Mouse (Mus musculus): ENCODE results near the gene Slc30a10. TPM values are rescaled to one million over a fixed set of nuclear protein-coding genes. Genes with fewer than 3 reads are reported as not detected.

Gene Slc30a10
- polyA plus RNA-seq, 1 experiment from 2014 or later: 0.06 TPM

GRCm38 (mm10) chr1:185462889-185463288, 8.2 kb downstream of the Slc30a10 start:
- no peak overlapping the region for H3K27ac ChIP-seq
- WGBS: 78% methylated on average over 5 of the region's 5 CpGs
- peaks cover 6% of the 10 kb centered on the region; the same call in 1 of the 2 replicates for H3K27me3 ChIP-seq
- H3K9ac ChIP-seq: no peak overlapping the region
- H3K4me3 ChIP-seq: no peak overlapping the region
- H3K36me3 ChIP-seq: no peaks in the 10 kb centered on the region
- H3K4me1 ChIP-seq (replicated peaks): no peaks in the 10 kb centered on the region
- ATAC-seq (replicated peaks; ENCODE audit: insufficient number of reproducible peaks, insufficient read depth, low FRiP score, low read depth): no peak
- no peaks in the 10 kb centered on the region for H3K9me3 ChIP-seq (replicated peaks)
- no peak overlapping the region for H3K4me2 ChIP-seq

GRCm38 (mm10) chr1:185469551-185470021, 14.9 kb downstream of the Slc30a10 start:
- H3K4me3 ChIP-seq: no peak overlapping the region
- H3K27ac ChIP-seq: no peak overlapping the region
- 35% methylated on average over 8 of the region's 8 CpGs for WGBS
- H3K27me3 ChIP-seq: no peaks in the 10 kb centered on the region; the same call in 1 of the 2 replicates
- H3K9ac ChIP-seq: no peak overlapping the region
- no peak for ATAC-seq (replicated peaks; ENCODE audit: insufficient number of reproducible peaks, insufficient read depth, low FRiP score, low read depth)
- H3K36me3 ChIP-seq: no peaks in the 10 kb centered on the region
- H3K9me3 ChIP-seq (replicated peaks): no peaks in the 10 kb centered on the region
- H3K4me2 ChIP-seq: no peak overlapping the region
- 0 out of 2 replicates have a peak, but pooled peaks cover 3% of the 10 kb centered on the region for H3K4me1 ChIP-seq (replicated peaks)

GRCm38 (mm10) chr1:185472025-185472720, 17.5 kb downstream of the Slc30a10 start:
- Histone ChIP-seq H3K4me2 (no peak overlapping the region), H3K9ac (no peak overlapping the region), H3K36me3 (no peaks in the 10 kb centered on the region), H3K9me3 (replicated peaks) (no peaks in the 10 kb centered on the region), H3K4me3 (no peak overlapping the region), H3K27me3 (no peaks in the 10 kb centered on the region; the same call in 1 of the 2 replicates), H3K27ac (no peak overlapping the region), H3K4me1 (replicated peaks) (0 out of 2 replicates have a peak, but pooled peaks cover 3% of the 10 kb centered on the region)
- no peak for ATAC-seq (replicated peaks; ENCODE audit: insufficient number of reproducible peaks, insufficient read depth, low FRiP score, low read depth)
- WGBS: 32% methylated on average over 8 of the region's 8 CpGs

- Histone ChIP-seq H3K4me3 (no peak overlapping the region), H3K4me2 (no peak overlapping the region), H3K27me3 (no peaks in the 10 kb centered on the region; the same call in 1 of the 2 replicates), H3K4me1 (replicated peaks) (0 out of 2 replicates have a peak, but pooled peaks cover 3% of the 10 kb centered on the region), H3K9ac (no peak overlapping the region), H3K9me3 (replicated peaks) (no peaks in the 10 kb centered on the region), H3K36me3 (no peaks in the 10 kb centered on the region), H3K27ac (no peak overlapping the region)
- WGBS: 82% methylated on average over 4 of the region's 4 CpGs
- no peak for ATAC-seq (replicated peaks; ENCODE audit: insufficient number of reproducible peaks, insufficient read depth, low FRiP score, low read depth)
Observed at GRCm38 (mm10) chr1:185472730-185473129, 18.1 kb downstream of the Slc30a10 start.

- no peaks in the 10 kb centered on the region for H3K36me3 ChIP-seq
- ATAC-seq (replicated peaks; ENCODE audit: insufficient number of reproducible peaks, insufficient read depth, low FRiP score, low read depth): no peak
- no peak overlapping the region for H3K4me2 ChIP-seq
- no peaks in the 10 kb centered on the region; the same call in 1 of the 2 replicates for H3K27me3 ChIP-seq
- H3K27ac ChIP-seq: no peak overlapping the region
- H3K4me3 ChIP-seq: no peak overlapping the region
- no peak overlapping the region for H3K9ac ChIP-seq
- WGBS: 87% methylated on average over 1 of the region's 1 CpGs
- no peaks in the 10 kb centered on the region for H3K9me3 ChIP-seq (replicated peaks)
- 0 out of 2 replicates have a peak, but pooled peaks cover 3% of the 10 kb centered on the region for H3K4me1 ChIP-seq (replicated peaks)
Observed at GRCm38 (mm10) chr1:185473437-185473836, 18.8 kb downstream of the Slc30a10 start.

- H3K9me3 ChIP-seq (replicated peaks): no peaks in the 10 kb centered on the region
- H3K9ac ChIP-seq: no peak overlapping the region
- no peaks in the 10 kb centered on the region for H3K4me1 ChIP-seq (replicated peaks)
- no peak overlapping the region for H3K4me2 ChIP-seq
- ATAC-seq (replicated peaks; ENCODE audit: insufficient number of reproducible peaks, insufficient read depth, low FRiP score, low read depth): no peak
- no peak overlapping the region for H3K27ac ChIP-seq
- WGBS: 86% methylated on average over 4 of the region's 4 CpGs
- no peaks in the 10 kb centered on the region for H3K27me3 ChIP-seq
- H3K4me3 ChIP-seq: no peak overlapping the region
- H3K36me3 ChIP-seq: no peaks in the 10 kb centered on the region
Observed at GRCm38 (mm10) chr1:185479861-185480260, 25.2 kb downstream of the Slc30a10 start.

GRCm38 (mm10) chr1:185482001-185482761, 27.5 kb downstream of the Slc30a10 start:
- H3K27ac ChIP-seq: no peak overlapping the region
- no peak for ATAC-seq (replicated peaks; ENCODE audit: insufficient number of reproducible peaks, insufficient read depth, low FRiP score, low read depth)

GRCm38 (mm10) chr1:185482762-185483161, 28.1 kb downstream of the Slc30a10 start:
- H3K27ac ChIP-seq: no peak overlapping the region

More at GRCm38 (mm10) chr1:185482001-185482761, 27.5 kb downstream of the Slc30a10 start:
- no peak overlapping the region for H3K4me3 ChIP-seq
- no peaks in the 10 kb centered on the region for H3K9me3 ChIP-seq (replicated peaks)
- H3K36me3 ChIP-seq: no peaks in the 10 kb centered on the region
- H3K4me2 ChIP-seq: peak overlapping the region; percentile 34; the same call in 1 of the 2 replicates
- WGBS: 57% methylated on average over 19 of the region's 19 CpGs
- no peaks in the 10 kb centered on the region for H3K4me1 ChIP-seq (replicated peaks)
- H3K9ac ChIP-seq: no peak overlapping the region
- H3K27me3 ChIP-seq: no peaks in the 10 kb centered on the region

GRCm38 (mm10) chr1:185483356-185484057, 28.9 kb downstream of the Slc30a10 start:
- no peak overlapping the region for H3K4me2 ChIP-seq
- H3K36me3 ChIP-seq: no peaks in the 10 kb centered on the region
- H3K27me3 ChIP-seq: no peaks in the 10 kb centered on the region
- H3K9ac ChIP-seq: no peak overlapping the region
- H3K27ac ChIP-seq: no peak overlapping the region
- H3K4me3 ChIP-seq: no peak overlapping the region
- no peak for ATAC-seq (replicated peaks; ENCODE audit: insufficient number of reproducible peaks, insufficient read depth, low FRiP score, low read depth)
- H3K4me1 ChIP-seq (replicated peaks): no peaks in the 10 kb centered on the region
- 83% methylated on average over 12 of the region's 12 CpGs for WGBS
- no peaks in the 10 kb centered on the region for H3K9me3 ChIP-seq (replicated peaks)

More at GRCm38 (mm10) chr1:185482762-185483161, 28.1 kb downstream of the Slc30a10 start:
- Histone ChIP-seq H3K4me2 (no peak overlapping the region), H3K4me3 (no peak overlapping the region), H3K36me3 (no peaks in the 10 kb centered on the region), H3K27me3 (no peaks in the 10 kb centered on the region), H3K9me3 (replicated peaks) (no peaks in the 10 kb centered on the region), H3K4me1 (replicated peaks) (no peaks in the 10 kb centered on the region), H3K9ac (no peak overlapping the region)
- ATAC-seq (replicated peaks; ENCODE audit: insufficient number of reproducible peaks, insufficient read depth, low FRiP score, low read depth): no peak
- 88% methylated on average over 2 of the region's 2 CpGs for WGBS

GRCm38 (mm10) chr1:185484281-185484680, 29.6 kb downstream of the Slc30a10 start:
- no peak overlapping the region for H3K4me3 ChIP-seq
- H3K27me3 ChIP-seq: no peaks in the 10 kb centered on the region
- WGBS: 71% methylated on average over 19 of the region's 19 CpGs
- H3K4me1 ChIP-seq (replicated peaks): no peaks in the 10 kb centered on the region
- H3K4me2 ChIP-seq: no peak overlapping the region
- no peak overlapping the region for H3K27ac ChIP-seq
- ATAC-seq (replicated peaks; ENCODE audit: insufficient number of reproducible peaks, insufficient read depth, low FRiP score, low read depth): no peak
- no peaks in the 10 kb centered on the region for H3K36me3 ChIP-seq
- H3K9ac ChIP-seq: no peak overlapping the region
- H3K9me3 ChIP-seq (replicated peaks): no peaks in the 10 kb centered on the region

- 74% methylated on average over 6 of the region's 6 CpGs for WGBS
- ATAC-seq (replicated peaks; ENCODE audit: insufficient number of reproducible peaks, insufficient read depth, low FRiP score, low read depth): no peak
- Histone ChIP-seq H3K27me3 (no peaks in the 10 kb centered on the region), H3K4me2 (no peak overlapping the region), H3K4me3 (no peak overlapping the region), H3K4me1 (replicated peaks) (no peaks in the 10 kb centered on the region), H3K36me3 (no peaks in the 10 kb centered on the region), H3K9me3 (replicated peaks) (no peaks in the 10 kb centered on the region), H3K27ac (no peak overlapping the region), H3K9ac (no peak overlapping the region)
Observed at GRCm38 (mm10) chr1:185489893-185490292, 35.2 kb downstream of the Slc30a10 start.

Measured in heart, embryonic 15.5 days (tissue).